Mouse (Mus musculus) small intestine, adult 2 months (tissue): ENCODE results near the gene Prr29.

ENCODE experiments used
- CTCF ChIP-seq: fragments of 200-500 bp; IDR thresholded peaks from 2 replicates; pipeline ENCODE4 v1.5.1; 2012; ENCODE audit warnings: low read depth, mild to moderate bottlenecking, control low read depth, inconsistent platforms, low read length, moderate library complexity, mixed read lengths; ENCODE audit not compliant: insufficient replicate concordance, insufficient read length; ENCODE audit errors: extremely low read depth
- POLR2A ChIP-seq: fragments of 200-500 bp; IDR thresholded peaks from 2 replicates; pipeline ENCODE4 v1.6.1; 2012; ENCODE audit warnings: low read depth, mild to moderate bottlenecking, control low read depth, inconsistent platforms, low read length, moderate library complexity

DNA sequence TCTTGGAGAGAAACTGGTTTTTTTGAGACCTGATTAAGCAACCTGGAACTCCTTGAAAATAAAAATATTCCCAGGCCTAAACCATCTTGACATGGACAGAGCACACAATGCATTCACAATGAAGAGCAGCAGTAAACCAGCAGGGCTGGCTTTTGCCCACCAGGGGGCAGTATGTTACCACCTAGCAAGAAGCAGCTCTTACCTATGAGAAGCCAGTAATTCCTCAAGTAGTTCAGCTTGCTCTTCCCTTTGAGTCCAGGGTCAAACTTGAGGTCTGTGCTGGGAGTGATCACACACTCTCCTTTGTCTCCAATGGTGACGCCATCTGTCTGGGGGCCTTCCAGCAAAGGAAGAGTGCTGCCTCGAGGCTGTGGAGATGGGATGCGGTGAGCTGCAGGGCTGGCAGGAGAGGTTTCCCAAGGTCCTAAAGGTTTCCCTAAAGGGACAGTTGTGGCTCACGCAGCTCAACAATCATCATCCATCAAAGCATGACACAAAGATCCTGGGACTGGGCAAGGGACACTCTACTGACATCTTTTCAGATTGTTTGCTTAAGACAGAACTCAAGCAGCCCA, 53.4 kb downstream of the Prr29 start:
- TF ChIP-seq CTCF (peak; percentile 93; the same call in 1 of the 2 replicates), POLR2A (no peak)
